Mouse (Mus musculus): ENCODE results near the gene Mta1. TPM values are rescaled to one million over a fixed set of nuclear protein-coding genes. Genes with fewer than 3 reads are reported as not detected.

Mta1 gene
- 10 to 100 TPM; 70.5 to 74.8 (median 72.0) TPM for total RNA-seq (2022)

DNA sequence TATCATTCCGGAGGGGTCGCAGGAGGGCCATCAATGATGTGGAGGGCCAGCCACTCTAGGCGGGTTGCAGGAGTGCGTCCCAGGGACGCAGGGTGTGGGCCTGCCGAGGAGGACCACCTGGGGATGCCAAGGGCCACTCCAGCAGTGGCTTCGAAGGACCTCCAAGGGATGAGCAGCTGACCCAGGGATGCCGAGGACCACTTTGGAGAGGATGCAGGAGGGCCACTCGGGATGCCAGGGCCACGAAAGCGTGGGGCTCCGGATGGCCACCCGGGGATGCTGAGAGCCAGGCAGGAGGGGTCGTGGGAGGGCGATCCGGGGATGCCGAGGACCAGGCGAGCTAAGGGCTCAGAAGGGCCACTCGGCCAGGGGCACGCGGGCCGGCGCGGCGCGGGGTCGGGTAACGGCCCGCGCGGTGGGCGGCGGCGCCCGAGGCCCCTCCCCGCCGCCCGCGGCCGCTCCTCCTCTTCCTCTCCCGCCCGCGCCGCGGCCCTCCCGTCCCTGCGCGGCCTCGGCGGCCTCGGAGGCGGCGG is at the start of gene Mta1:
Mta1 (plus strand) TSS at position 530 of the 533 bp plus-strand sequence.
- no peak for DNase-seq (ENCODE audit: low spot score in 2 of 2)

DNA sequence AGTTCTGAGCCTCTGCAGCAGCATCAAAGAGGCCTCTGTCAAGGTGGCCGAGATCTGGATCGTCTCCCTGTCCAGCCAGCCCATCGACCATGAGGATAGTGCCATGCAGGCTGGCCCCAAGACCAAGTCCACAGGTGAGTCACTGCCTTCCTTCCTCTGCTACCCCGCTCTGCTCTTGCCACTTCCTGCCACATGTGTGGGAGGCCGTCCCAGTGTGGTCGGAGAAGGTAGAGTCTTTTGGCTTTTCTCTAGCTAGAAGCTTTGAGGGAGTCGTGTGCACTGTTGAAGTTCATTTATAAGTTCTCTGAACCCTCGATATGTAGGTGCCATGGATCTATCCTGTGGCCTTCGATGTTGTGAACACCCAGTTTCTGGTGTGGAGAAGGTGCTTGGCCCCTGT is 48.2 kb upstream of the Mta1 start:
- no peak for DNase-seq (ENCODE audit: low spot score in 2 of 2)

DNA sequence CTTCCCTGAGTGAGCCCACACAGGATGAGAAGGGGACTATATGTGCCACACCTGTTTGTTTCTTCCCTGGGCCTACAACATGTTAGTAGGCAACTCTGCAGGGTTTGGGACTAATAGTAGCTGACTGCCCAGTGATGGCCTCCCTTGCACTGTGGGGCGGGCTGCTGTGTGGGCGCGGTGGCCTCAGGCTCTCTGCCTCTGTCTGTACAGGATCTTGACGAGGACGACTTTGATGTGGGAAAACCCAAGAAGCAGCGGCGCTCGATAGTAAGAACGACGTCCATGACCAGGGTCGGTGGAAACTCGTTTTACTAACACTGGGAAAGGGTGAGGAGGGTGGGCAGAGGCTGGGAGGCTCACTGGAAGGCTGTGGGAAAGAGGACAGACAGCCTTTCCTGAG is 47.4 kb upstream of the Mta1 start:
- DNase-seq (ENCODE audit: low spot score in 2 of 2) = no peak

DNA sequence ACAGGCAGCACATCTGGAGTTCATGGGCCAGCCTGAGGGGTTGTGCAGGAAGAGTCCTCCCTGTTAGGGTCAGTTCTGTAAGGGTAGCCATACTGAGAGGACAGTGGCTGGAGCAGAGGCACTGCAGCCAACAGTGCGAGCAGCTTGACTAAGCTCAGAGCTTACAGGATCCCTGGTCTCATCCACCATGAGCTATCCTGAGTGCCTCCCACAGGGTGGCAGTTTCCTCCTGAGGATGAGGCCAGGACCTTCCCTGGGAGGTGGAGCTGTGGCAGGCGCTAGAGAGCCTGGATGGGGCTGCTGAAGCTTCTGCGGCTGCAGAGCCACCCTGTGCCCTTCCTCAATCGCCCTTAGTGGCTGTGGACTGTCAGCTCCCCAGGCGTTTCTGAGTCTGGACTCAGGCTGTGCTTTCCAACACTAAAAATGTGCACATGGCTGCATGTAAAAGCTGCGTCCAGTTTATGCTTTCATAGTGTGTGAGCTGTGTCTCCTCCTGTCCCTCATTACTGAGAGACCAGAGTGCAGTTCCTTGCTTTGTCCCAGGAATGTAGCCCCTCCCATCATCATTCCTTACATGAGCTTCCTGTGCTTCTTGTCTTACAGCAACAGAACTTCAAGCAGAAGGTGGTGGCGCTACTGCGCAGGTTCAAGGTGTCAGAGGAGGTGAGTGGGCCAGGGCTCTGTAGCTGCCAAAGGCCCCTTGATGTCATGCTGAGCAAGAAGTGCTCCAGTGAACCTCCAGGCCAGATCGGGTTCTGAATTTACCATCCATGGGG is 46.3 kb upstream of the Mta1 start:
- DNase-seq (ENCODE audit: low spot score in 2 of 2) = no peak

DNA sequence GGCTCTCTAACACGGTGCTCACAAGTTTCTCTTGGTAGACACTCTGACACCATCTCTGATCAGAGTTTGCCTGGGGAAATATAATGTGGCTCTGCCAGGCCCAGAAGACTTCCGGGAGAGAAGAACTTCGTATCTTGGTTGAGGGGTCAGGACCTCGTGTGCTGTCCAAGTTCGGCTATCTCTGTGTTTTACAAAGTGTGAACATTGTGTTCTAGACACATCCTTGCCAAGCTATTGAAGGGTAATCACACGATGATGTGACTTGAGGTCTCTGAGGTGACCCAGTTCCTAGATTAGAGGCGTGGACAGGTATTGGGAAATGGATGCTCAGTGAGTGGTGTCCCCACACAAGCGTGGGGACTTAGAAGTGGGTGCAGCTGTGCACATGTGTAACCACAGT is 42.0 kb upstream of the Mta1 start:
- no peak for DNase-seq (ENCODE audit: low spot score in 2 of 2)

DNA sequence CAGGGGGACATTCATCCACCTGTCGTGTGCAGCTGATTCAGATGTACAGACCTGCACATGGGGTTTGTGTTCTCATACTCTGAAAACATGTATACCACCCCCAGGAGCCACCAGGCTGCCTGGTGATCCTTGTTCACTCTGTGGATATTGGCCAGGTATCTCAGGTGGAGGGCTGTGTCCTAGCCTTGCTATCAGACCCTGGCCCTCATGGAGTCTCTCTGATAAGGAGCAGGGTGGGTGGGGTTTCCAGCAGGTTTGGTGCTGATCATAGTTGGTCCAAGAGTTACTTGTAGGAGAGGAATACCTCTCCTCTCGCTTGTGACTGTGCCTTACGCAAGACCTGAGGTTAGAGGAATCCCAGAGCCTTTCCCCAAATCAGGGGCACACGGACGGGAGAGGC is 37.9 kb upstream of the Mta1 start:
- no peak for DNase-seq (ENCODE audit: low spot score in 2 of 2)

DNA sequence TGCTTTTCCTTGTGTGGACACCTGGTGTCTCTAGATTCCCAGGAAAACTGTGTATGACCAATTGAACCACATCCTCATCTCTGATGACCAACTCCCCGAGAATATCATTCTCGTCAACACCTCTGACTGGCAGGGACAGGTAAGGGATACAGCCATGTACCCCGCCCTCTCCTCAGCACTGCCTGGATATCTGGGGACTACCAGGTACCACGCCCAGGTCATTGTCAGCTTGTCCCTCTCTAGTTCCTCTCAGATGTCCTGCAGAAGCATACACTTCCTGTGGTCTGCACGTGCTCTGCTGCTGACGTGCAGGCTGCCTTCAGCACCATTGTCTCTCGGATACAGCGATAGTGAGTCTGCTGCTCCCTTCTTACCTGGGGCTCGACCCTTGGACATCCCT is 36.5 kb upstream of the Mta1 start:
- DNase-seq (ENCODE audit: low spot score in 2 of 2) = no peak

DNA sequence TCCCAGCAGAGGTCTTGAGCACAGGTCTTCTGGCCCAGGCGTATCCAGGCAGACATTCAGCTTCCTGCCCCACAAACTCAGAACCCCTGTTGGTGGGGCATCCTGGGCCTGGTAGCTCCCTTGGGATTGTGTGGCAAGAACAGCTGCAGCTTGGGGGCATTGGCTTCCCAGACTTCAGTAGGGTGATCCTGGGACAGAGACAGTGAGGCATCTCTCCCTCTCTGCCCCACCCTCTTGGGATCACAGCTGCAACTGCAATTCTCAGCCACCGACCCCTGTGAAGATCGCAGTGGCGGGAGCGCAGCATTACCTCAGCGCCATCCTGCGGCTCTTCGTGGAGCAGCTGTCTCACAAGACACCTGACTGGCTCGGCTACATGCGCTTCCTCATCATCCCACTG is 35.9 kb upstream of the Mta1 start:
- no peak for DNase-seq (ENCODE audit: low spot score in 2 of 2)

DNA sequence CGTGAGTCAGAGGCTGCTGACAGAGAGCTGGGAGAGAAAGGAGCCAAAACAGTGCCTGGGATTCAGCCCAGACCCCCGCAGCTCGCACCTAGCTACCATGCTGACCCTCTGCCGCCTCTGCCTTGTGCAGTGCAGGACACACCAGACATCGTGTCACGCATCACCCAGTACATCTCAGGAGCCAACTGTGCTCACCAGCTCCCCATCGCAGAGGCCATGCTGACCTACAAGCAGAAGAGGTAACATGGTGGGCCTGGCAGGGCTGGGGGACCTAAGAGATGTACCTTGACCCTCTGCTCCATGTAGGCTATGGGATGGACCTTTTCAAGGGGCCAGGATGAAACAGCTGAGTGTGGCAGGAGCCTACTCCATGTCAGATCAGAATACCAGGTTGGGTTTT is 34.4 kb upstream of the Mta1 start:
- no peak for DNase-seq (ENCODE audit: low spot score in 2 of 2)

DNA sequence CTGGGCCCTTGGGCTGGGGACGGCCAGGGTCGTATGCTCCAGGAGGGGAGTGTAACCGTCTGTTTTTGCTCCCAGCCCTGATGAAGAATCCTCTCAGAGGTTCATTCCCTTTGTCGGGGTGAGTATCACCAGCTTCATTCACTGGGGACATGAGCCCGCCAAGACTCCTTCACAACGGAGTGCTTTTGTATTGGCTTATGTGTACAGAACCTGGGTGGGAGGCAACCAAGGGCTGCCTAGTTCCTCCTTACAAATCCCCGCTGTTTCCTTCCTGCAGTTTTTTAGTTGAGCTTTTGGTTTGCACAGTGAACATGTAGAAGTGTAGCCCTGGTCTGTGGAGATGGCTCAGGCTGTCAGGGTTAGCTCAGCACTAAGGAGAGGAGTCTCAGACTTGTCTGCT is 30.1 kb upstream of the Mta1 start:
- no peak for DNase-seq (ENCODE audit: low spot score in 2 of 2)

DNA sequence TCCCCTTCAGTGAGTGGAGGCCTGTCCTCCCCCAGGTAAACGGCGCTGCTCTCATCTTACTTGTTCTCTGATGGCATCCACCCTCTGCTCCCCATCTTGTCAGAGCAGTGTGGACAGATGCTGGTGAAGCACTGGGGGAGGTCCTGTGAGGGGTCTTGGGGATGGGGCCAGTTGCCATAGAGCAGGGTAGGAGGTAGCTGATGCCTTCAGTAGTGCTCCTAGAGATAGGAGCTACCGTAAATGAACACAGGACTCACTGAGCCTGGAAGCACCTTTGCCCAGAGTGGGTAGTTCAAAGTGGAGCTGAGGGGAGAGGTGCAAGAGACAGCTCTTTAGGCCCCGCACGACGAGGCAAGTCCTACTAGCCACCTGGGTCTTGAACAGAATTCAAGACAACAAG is 28.7 kb upstream of the Mta1 start:
- no peak for DNase-seq (ENCODE audit: low spot score in 2 of 2)

DNA sequence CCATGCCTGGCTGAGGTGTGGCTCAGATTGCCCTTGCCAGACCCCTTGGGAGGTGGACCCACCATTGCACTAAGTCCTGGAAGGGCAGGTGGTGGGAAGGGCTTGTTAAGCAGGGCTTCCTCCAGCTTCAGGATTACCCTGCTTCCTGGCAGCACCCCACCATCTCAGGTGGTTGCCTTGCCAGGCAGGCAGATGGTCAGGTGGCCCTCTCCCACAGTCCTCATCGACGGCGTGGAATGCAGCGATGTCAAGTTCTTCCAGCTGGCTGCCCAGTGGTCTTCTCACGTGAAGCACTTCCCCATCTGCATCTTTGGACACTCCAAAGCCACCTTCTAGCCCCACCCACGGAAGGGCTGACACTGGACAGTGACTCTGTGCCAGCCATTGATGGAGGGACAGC is 26.8 kb upstream of the Mta1 start:
- no peak for DNase-seq (ENCODE audit: low spot score in 2 of 2)

DNA sequence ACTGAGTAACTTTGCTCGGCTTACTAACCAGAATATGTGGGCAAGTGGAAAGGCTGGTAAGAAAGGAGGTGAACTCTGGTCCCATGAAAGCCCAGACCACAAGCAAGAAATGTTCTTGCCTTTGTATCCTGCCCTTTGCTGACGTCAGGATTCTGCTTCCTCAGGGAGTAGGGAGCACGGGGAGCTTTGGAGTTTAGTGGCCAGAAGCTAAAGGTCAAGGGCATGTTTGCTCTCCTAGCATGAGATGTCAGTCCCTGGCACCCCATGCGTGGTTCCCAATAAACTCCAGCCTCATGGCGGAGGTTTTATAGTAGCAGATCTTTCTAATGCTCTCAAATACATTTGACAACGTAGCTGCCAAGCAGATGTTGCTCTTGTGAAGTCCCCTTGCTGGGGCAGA is 26.3 kb upstream of the Mta1 start:
- no peak for DNase-seq (ENCODE audit: low spot score in 2 of 2)

DNA sequence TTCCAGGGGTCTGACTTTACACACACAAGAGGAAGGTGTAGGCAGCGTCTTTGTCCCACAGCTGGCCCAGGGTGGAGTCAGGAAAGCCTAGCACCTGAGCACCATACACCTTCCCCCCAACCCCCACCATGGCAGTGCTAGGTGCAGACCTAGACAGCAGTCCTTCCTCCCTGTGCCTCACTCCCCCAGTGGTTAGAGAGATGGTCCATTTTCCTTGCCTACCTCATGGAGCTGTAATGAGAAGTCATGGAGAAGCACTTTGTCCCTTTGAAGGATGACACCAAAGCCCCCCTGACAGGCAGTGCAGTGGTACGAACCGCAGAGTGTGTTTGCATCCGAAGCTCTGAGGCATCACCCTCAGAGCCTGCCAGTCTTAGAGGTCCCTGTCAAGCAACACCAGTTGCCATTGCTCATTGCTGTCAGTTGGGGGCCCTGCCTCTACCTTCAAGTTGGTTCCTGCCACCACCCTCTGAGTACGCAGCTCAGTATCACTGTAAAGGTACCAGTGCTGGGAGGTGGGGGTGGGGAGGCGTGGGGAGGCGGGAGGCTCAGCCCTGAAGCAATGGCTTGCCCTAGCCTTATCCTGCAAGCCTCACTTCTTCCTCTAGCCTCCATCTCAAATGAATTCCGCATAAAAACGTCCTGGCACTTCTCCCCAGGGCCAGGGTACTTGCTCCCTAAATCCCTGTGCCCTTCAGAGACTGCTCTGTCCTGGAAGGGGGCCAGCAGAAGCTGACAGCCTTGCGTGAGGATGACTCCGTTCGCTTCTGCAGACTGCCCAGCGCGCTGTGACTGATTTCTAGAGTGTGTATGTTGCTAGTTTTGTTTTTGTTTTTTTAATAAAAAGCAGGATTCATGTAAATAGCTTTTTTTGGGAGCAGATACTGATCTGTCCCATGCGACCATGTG is 24.4 kb upstream of the Mta1 start:
- no peak for DNase-seq (ENCODE audit: low spot score in 2 of 2)

DNA sequence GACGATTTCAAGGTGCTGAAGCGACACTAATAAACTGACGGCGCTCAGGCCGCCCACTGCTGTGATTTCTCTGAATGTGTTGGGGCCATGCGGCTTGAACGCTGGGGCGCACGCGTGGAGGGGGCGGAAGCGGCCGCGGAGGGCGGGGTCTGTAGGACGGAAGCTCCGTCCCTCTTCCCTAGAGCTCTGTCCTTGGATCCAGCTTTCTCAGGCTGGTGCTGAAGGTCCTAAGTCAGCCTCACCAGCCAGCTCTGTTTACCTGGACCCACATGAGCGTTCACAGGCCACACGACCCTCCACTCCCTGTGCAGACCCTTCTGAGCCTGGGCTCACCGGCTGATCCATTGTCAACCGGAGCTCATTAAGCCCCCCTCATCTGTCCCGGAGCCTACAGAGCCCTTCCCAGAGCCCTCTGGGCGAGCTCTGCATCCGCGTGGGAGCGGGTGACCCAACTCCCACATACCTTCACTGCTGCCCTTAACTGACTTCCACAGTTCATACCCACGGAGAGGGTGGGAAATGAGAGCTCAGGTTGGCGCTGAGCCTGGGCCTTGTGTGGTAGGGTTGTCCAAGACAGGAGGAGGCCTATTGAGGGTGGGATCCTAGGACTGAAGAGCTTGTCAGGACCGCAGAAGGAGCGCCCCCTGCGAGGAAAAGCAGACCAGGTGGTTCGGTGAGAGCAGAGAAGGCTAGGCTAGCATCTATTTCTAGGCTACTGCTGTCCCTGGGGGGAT is 23.6 kb upstream of the Mta1 start, which contains the start of gene Tex22:
Tex22 (plus strand) TSS at position 174 of the 734 bp plus-strand sequence.
- peak; percentile 84 to 88 for DNase-seq (ENCODE audit: low spot score in 2 of 2)

DNA sequence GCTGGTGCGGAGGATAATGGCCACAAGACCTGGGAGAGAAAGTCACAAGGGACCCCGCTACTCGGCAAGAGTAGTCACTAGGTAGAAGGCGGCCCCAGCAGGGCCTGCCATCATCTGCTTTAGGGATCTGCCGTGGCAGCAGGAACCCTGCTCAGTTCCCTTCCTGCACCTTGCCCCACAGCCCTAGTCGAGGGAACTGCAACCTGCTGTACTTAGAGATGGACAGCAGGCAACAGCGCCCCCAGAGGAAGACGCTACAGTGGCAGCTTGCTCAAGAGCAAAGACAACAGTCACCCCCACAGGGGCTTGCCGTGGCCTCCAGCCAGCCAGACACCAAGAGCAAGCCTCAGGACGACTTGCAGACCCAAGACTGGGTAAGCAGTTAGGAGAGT is 23.0 kb upstream of the Mta1 start:
- DNase-seq (ENCODE audit: low spot score in 2 of 2) = peak; percentile 82 to 84

DNA sequence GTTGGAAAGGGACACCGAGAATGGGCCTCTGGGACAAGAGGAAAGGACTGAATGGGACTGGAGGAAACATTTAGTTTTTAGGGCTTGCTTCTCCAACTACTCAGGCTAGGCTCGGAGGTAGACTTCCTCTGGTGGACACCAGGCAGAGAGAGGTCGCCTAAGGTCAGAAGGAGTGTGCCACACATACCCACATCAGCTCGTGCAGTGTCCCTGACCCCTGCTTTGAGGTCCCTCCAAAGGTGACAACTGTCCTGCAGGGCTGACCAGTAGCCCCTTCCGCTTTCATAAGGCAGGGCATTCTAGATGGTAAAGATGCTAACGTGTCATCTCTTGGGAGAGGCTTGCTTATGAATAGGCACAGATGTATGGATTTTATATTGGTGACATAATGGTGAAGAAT is 22.6 kb upstream of the Mta1 start:
- no peak for DNase-seq (ENCODE audit: low spot score in 2 of 2)

DNA sequence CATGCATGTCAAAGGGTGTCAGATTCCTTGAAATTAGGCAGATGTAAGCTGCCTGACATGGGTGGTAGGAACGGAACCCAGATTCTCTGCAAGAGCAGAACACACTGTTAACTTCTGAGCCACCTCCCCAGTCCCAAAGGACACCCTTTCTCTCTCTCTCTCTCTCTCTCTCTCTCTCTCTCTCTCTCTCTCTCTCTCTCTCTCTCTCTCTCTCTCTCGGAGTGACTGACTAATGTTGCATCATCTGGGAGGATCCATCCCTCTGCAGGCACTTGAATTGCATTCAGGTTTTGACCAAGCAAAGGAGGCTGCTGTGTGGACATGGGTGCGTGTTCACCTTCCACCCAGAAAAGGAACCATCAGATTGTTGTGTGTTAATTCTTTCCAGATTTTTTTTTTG is 10.8 kb upstream of the Mta1 start:
- no peak for DNase-seq (ENCODE audit: low spot score in 2 of 2)

DNA sequence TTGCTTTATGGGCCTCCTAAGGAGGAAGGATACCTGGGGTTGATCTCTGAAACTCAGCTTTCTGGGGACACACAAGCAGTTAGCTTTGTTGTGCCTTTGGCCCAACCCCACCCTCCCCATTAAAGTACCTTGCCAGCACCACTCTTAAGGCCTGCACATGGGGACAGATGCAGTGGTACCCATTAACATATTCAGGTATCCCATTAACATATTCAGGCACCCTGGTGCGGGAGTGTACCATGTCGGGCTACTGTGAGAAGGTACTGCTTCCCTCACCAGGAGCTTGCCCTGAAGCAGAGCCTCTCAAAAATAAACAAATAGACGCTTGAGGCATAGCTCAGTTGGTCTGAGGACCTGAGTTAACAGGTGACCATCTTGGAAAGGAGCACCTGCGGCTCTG is 10.1 kb upstream of the Mta1 start:
- DNase-seq (ENCODE audit: low spot score in 2 of 2) = no peak

DNA sequence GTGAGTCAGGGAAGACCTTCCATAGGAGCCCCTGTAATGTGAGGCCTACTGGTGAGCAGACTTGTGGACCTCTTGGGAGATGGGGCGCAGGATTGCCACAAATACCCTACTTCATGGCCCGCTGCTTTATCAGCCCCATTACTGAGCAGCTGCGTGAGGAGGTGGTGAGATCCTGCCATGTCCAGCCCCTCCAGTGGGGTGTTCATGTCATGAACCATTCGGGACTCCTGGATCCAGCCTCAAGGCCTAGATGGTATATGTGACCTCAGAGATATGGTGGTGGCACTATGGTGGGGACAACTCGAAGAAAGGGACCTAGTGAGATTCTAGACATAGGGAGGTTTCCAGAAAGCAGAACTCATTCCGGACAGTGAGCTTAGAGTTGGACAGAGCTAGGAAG is 9.0 kb upstream of the Mta1 start:
- DNase-seq (ENCODE audit: low spot score in 2 of 2) = no peak

DNA sequence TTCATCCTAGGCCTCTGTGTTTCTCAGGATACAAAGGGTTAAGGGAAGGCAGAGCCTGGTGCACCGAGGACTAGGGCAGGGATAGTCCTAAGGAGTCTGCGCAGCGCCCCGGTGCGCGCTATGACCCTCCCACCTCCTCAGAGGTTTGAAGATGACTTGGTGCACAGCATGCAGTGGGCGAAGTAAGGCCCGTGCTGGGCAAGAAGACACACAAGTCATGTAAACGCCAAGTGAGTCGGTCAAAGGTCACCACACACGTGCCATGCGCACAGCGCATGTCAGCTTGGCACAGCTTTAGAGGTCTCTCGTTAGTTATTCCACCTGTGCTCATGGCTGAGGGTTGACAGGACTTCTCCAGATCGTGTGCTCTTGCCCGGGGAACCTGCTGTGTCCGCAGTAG is 8.0 kb upstream of the Mta1 start:
- DNase-seq (ENCODE audit: low spot score in 2 of 2) = no peak

DNA sequence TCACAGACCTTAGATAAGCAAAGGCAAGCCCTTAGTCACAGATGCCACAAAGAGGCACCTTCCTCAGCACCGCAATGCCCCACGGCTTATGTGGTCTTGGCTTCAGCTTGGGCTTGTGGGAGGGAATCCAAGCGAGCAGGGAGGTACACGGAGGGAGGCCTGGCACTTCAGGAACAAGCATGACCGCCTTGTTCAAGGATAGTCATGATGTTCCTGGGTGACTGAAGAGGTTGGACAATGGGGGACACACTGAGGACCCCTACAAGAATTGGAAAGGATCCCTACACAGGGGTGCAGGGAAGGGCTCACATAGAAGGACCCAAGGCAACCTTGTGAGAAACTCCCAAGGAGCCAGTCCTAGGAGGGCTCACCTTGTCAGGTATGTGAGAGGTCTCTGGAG is 1.0 kb upstream of the Mta1 start:
- DNase-seq (ENCODE audit: low spot score in 2 of 2) = no peak

Data from layer of hippocampus, adult 8-10 months (tissue).